Mouse (Mus musculus): ENCODE measurements around the gene Art2b. TPM values are rescaled to one million over a fixed set of nuclear protein-coding genes. Genes with fewer than 3 reads are reported as not detected.
"Not testable (repeated sequence)": the region's sequence is repeated elsewhere in the genome, so short reads cannot be mapped to it uniquely, and the experiment has no call there.

The Art2b gene
- total RNA-seq, 1 experiment from 2014 or later = not detected

DNA sequence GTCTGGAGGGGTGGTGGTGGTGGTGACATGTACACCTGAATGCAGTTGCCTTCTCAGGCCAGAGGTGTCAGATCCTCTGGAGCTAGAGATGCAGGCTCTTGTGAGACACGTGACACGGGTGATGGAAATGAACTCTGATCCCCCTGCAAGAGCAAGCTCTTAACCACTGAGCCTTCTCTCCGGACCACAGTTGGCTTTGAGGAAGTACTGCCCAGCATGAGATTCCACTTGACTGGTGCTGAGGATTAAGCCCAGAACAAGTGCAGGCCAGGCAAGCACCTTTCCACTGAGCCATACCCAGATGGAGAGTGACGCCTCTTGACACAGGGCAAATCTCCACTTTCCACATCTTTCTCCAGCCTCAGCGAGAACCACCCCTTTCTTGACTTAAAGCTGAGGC, 26.0 kb downstream of the Art2b start:
- not testable (repeated sequence) for DNase-seq

DNA sequence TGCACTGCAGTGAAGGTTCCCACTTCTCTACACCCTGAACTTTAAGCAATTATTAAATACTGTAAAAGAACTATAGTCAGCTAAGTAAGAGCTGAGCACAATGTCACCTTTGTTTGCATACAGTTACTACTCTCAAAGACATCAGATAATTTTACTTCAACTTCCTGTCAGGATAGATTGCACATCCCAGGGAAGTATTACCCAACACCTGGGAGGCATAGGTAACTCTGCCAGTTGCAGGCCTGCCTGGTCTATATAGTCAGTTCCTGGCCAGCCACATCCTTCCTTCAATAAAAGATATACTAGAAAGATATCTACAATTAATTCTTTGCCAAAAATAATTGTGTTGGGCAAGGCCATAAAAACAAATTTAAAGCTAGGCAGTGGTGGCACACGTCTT, 28.0 kb downstream of the Art2b start:
- no peak for DNase-seq

DNA sequence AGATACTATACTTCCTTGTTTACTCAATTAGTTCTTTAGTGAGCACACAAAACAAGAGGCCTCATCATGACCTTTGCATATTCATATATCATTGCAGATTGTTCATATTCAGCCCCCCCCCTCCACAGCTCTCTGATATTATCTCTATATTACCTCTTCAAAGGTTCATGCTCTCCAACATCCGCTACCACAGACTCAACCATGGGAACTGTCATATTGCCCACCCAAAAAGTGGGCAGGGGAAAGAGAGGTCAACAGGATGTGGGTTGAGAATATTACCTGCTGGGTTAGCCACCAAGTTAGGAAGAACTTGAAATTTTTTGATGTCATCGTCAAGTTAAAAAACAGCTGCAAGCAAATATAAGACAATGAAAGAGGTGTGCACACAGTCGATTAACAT, 29.9 kb downstream of the Art2b start:
- DNase-seq = not testable (repeated sequence)

DNA sequence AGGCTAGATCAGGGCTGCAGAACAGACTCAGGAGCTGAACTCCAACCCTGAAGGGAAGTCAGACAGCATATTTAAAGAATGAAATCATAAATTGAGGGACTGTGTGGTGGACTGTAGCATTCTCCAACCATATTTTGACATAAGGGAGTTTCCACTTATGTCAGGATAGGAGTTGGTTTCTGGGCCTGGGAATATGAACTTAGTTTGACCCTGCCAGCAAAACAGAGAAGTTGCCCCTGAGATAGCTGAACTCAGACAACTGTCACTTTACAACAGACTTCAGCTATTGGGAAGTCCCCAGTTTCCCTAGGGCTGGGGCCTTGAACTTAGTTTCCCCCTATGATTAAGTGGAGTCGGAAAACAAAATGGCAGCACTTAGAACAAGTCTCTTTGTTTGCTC, 33.9 kb downstream of the Art2b start:
- no peak for DNase-seq

DNA sequence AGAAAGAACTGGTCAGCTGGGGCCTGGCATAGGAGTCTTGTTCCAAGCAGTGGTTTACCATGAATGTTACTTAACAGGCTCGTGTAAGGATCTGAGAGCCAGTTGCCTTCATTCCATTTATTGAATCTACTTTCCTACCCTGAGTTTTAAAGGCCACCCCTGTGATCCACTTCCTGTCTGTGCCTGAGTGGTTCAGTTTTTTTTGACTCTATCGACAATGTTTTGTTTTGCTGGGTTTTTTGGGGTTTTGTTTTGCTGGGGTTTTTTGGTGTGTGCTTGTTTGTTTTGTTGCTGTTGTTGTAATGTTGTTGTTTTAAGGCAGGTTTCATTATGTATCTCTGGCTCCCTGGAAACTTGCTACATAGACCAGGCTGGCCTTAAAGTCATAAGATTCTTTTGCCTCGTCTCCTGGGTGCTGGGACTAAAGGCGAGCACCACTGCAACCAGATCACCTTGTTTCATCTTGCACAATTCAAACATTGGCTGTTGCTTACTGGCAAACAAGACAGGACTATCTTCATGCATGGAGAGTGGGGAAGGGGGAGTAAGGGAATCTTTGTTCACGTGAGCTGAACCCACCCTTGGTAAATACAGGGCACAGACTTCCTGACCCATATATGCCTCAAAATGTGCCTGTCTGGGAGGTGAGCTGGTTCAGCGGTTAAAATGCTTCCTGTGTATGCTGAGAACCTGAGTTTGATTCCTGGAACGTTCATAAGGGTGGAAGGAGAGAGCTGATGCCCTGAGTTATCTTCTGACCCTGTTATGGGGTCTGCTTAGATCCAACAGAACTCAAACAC, 34.5 kb downstream of the Art2b start:
- DNase-seq = no peak

DNA sequence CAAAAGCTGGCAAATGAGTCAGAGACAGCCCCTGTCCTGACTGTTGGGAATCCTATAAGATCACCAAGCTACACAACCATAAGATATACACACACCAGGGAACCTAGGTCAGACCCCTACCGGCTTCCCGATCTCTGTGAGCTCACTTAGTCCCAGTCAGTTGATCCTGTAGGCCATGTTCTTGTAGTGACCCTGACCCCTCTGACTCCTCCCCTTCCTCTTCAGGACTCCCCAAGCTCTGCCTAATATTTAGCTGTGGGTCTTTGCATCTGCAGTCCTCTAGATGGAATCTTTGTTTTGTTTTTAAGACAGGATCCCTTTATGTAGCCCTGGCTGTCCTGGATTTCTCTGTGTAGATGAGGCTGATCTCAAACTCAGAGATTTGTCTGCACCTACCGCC, 36.1 kb downstream of the Art2b start:
- no peak for DNase-seq

DNA sequence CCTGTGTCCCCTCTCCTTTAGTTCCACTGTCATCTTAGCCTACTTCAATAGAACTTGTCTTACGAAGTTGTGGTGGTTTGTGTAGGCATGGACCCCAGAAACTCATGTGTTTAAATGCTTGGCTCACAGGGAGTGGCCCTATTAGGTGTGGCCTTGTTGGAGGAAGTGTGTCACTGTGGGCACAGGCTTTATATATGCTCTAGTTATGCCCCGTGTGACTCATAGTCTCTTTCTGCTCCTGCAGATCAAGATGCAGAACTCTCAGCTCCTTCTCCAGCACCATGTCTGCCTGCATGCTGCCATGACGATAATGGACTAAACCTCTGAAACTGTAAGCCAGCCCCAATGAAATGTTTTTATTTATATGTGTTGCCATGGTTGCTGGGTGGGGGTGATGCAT, 37.7 kb downstream of the Art2b start:
- DNase-seq = no peak

DNA sequence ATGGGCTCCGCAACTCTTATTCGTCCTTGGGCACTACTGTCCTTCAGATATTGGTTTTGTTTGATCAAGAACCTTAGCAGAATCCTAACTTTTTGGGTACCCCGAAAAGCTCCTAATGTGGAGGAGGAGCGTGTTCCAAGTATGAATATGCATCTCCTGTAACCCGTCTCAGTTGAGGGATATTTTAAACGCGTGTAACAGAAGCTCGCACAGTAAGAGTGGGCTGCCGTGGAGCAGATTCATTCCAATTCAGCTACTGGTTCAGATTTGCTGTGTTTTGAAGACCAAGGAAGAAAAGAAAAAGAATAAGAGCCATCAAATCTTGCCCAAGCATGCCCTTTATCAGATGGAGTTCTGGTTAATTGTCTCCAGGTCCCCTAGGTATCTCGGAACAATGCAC, 43.7 kb downstream of the Art2b start:
- no peak for DNase-seq

DNA sequence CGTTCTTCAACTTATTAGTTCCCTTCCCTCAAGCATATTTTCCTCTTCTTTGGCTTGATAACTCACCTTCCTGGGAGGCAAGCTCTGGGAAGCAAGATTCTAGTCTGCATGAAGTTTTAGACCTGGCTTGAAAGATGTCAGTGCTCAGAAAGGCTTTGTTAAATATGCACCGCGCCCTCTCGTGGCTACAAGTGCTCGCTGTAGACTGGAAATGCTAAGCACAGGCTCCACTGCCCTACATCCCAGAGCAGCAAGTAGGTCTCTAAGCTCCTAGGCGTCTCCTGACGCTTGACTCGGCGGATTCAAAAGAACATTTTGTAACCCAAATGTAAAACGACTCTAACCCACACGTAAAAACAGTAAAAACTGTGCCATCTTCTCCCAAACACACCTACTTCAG, 44.3 kb downstream of the Art2b start:
- DNase-seq = peak; percentile 73

DNA sequence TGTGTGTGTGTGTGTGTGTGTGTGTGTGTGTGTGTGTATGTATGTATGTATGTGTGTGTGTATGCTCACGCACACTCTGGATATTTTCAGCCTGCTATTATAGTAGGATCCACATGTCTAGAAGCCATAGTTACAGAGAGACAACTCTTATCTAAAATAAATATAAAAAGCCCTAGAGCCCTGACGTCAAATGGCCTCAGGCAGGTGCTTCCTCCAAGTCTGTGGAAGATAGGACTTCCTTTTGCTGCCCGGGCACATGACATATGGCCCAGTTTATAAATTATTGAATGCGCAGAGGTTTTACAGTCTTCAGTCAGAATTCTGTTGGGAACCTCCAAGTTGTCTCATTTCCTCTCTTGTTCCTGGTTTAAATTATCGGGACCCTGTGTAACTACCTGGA, 44.7 kb downstream of the Art2b start:
- no peak for DNase-seq

DNA sequence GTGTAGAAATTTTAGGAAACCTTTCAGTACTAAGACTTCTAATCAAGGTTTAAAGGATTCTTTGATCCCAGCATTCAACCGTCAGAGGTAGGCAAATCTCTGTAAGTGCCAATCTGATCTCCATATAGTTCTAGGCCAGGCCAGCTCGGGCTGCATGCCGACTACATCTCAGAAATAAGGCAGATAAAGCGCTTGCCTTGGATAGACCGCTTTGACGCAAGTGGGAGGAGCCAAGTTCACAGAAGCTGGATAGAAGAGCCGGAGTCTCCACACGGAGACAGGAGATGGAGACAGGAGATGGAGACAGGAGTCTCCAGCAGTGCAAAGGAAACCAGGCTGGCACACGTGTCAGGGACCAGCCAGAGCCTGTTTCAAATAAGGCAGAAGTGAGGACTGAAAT, 45.6 kb downstream of the Art2b start:
- no peak for DNase-seq

DNA sequence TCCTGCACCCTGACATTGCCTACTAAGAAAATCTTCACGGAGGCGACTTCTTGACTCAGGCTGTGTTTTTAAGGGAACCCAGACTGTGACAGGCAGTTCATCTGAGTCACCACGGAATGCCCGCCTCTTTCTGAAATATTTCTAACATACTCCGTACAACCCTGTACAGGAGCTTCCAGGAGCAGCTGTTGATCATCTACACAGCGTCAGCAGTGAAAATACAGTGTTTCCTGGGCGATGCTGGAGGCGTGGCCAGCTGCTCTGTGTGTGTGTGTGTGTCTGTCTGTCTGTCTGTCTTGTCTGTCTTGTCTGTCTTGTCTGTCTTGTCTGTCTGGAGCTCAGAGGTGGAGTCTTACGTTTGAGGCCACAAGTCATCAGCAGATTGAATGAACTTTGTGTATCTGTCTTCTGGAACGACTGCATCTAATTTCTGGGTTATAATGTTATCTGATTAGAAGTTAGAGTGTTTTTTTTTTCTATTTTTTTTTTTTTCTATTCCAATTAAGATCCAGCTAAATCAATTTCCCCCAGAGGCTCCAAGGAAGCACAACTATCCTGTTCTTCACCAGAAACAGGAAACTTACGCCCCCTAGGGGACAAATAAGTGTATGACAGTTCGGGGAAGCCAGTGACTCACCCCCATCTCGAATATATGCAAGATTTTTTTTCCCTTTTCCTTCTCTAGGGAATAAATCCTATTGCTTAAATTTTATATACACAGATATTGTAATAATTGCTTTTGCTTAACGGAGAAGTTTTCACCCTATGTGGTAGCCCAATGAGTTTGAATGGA, 47.1 kb downstream of the Art2b start:
- DNase-seq = peak; percentile 16

DNA sequence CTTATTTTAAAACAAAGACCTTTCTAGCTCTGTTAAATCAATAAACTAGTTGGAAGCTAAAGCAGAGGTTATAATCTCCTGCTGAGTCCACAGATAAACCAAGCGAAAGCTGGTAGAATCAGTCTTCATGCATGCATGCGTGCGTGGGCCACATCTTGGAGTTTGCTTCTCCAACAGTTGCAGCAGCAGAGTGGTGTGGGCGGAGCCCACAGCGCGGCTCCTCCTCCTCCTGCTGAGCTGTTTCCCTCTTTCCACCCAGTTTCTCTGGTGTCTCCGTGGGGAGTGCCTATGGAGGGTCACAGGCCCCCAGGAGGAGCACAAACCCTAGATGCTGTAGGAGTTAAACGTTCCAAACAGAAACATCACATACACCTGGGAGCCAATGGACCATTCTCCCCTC, 47.9 kb downstream of the Art2b start:
- DNase-seq = peak; percentile 5

DNA sequence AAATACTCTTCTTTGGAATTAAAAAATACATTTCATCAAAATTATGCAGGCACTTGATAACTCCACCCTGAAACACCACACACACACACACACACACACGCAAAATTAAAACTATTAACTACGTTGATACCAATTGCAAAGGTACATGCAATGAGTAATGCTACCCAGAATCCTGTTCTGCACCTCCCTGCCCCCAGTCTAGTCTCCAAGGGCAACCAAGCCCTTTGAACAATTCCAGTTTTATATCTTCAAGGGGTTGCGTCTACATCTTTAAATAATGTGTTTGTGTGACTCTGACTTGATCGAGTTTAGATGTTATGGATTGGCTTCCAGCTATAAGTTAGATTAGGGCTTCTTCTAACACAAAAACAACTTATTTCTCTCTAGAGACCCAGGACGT, 49.9 kb downstream of the Art2b start:
- no peak for DNase-seq

DNA sequence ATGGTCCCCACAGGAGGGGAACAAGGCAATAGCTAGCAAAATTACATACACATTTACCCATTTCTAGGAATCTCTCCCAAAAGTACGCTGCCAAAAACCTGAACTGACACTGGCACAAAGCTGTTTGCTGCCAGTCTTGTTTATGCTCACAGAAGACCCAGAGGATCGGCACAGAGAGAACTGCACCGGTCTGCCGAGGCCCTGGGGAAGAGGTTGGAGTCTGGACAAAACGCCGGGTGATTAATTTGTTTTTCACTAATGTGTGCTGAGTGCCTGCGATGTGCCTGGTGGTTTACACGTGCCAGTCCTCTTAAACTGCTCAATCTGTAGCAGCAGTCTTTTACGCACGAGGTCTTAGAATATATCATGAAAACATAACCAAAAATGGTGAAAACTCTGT, 50.3 kb downstream of the Art2b start:
- DNase-seq = peak; percentile 20

DNA sequence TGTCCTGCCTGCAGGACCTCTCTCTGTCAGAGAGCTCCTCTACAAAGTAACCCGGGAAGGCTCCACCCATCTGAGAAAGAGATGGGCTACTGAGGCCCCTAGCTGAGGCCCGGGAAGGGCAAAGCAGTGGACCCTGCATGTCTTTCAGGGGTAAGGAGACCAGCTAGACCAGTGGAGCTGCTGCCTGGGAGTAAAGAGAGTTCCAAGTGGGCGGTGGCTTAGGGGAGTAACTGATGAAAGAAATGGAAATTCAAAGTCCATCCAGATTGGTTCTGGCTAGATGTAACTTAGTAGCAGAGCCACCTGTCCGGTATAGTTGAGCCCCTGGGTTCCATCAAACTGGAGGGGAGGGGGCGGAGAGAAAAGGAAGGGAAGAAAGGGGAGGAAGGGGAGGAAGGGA, 51.0 kb downstream of the Art2b start:
- no peak for DNase-seq

Other genes with a start within 250 kb of the Art2b start
- gene Arap1, start 237.5 kb downstream of the Art2b start, total RNA-seq (2021) = 26.8 and 40.2 TPM in 2 replicates
- gene Gm45837, start 174.7 kb downstream of the Art2b start, total RNA-seq (2021) = 4.2 TPM in 1 of 2 replicates, not detected in the other
- gene Pde2a, start 163.9 kb downstream of the Art2b start, total RNA-seq (2021) = 161 and 169 TPM in 2 replicates
- 68.3 and 75.5 TPM in 2 replicates for gene Clpb, start 78.0 kb upstream of the Art2b start, total RNA-seq (2021)
- gene Phox2a, start 232.7 kb upstream of the Art2b start, total RNA-seq (2021) = 17.1 and 33.0 TPM in 2 replicates